Mouse (Mus musculus) heart, postnatal 0 days (tissue): Measurements from ENCODE around the gene Cep57l1.

Experiments
- CTCF ChIP-seq: IDR thresholded peaks from 2 replicates; pipeline ENCODE4 v1.5.1; 2016; ENCODE audit warnings: antibody characterized with exemption, control low read depth, low read depth
- EP300 ChIP-seq: IDR thresholded peaks from 2 replicates; pipeline ENCODE4 v1.6.1; 2016; ENCODE audit warnings: antibody characterized with exemption, low read depth

GRCm38 (mm10) chr10:41677396-41677795, 132.3 kb downstream of the Cep57l1 start:
- no peak for TF ChIP-seq CTCF
- no peak for TF ChIP-seq EP300
